Mouse (Mus musculus) cerebellum, postnatal 14 days (tissue): ENCODE results near the gene Fbn1.

ENCODE experiments used
- DNase-seq, 2 experiments: peaks; one replicate each; pipeline ENCODE4 v3.0.0; 2021; ENCODE audit warnings: mixed read lengths in 2 of 2

Gene Fbn1

DNA sequence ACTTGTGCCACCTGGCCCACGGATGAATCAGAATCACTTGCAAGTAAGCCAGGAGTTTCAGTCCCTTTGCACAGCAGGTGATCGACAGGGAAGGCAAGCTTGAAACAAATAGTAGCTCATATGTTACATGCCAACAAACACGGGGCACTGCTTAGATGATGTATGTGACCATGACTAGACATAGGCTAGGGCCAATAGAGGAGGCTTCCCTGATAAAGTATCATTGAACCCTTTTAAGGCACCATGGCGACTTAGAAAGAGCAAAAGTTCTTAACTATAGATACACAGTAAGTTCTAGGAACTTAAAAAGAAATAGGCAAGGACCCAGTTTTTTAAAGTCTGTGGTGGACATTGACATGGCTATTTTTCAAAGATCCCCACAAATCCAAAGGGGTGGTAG is at the start of gene Fbn1:
Fbn1 (minus strand) TSS at position 101 of the 400 bp plus-strand sequence.
- DNase-seq: no peak

DNA sequence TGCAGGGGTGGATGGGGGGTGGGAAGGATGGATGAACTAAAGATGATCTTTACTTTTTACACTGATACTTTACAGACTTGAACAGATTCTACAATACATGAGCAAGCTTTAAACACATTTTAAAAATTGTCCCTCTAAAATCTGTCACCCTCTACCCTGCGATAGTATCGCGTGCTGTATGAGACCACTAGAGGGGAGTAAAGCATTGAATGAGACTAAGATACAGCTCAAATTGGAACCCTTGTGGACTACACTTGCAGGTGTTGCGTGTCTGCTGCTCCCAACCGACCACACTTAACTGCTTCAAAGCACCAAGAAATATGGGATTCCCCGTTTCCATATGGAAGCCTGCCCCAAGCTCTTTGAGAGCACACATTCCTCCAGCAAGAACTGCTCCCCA is 48.0 kb upstream of the Fbn1 start:
- no peak for DNase-seq

DNA sequence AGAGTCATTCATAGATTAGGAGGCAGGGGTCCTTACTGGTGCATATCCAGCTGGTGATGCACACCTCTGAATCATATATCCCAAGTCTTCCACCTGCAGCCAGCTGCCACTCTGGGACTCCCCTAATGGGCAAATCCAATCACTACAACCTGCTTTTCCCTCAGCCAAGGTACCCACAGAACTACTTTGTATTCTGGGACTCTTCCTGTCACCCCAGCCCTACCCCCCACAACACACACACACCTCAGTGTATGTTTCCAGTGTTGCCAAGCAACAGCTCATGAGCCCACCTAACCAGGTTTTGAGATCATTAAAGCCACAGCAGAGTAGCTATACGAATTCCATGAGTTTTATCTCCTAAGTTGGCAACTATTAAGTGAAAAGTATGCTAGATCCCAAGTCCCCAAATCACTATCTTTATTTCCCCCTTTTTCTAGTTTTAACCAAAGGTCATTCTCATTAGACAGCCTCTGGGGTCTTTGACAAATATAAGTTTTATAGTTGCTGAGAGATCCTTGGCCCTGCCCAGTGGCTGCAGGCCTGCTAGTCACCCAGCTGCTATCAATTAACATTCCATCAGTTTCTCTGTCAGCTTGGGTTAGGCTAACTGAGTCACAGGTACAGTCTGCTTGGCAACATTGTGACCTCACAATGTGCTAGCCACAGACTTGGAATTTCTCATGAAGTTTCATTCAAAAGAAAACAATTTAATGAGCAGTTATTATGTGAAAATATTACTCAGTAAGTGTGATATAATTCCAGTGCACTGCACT is 41.2 kb upstream of the Fbn1 start:
- DNase-seq: no peak

DNA sequence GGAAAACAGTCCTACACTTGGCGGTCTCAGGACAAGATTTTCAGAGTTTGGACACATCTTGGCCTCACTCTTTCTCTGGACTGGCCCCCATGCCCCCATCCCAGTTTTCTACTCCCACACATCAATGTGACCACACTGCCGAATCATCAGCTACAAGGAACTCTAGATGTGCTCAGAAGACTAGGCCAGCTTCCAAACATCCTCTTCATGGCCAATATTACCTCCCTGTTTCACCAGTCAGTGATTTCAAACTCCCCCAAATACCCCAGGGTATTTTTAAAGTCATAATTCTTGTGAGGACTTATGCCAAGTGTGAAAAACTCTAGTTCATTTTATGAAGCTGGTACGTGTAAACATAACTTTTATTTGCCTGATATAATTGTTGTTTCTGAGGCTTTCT is 37.2 kb upstream of the Fbn1 start:
- no peak for DNase-seq

DNA sequence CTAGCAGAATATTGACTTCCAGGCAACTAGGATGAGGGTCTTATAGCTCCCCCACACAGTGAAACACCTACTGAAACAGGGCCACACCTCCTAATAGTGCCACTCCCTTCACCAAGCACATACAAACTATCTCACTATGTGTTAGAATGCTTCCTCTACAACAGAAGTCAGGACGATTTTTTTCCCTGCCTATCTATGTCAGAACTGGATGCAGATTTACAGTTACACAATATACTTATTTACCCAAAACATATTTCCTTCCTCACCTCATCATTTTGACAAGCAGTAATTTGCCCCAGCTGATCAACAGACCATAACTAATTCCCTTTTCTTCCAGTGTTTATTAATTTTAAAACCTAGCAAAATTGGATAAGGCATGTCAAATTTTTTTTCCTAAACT is 35.9 kb upstream of the Fbn1 start:
- no peak for DNase-seq

DNA sequence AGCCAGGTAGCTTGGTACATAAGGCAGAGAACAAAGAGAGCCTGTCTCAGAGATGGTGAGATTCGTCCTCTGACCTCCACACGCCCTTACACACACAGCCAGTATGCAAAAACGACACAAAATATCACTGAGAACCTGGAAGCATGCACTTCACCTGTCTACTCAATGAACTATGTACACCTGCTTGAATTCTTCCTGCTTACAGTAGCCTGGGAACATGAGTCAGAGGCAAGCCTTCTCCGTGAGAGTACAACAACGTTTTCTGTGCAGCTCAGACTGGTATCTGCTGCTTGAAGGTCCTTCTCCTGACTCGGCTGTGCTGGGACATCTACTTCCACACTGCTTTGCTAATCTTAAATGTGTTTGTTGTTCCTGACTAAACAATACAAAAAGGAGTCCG is 33.7 kb upstream of the Fbn1 start:
- no peak for DNase-seq

DNA sequence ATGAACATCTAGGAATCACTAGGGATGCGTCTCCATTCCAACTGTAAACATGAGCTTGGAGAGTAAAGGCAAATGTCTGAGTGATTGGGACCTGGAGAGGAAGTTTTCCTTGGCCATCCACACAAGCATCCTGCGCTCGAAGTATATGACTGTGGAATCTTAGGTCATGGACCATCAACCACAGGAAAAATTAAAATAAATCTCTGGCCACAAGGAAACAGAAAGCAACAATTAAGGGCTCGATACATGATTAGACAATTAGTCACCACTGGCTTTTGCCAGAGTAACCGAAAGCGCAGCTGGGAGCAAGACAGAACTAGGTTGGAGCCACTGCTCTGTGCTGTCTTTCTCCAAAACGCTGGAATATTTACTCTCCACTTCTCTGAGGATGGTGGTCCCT is 32.8 kb upstream of the Fbn1 start:
- no peak for DNase-seq

DNA sequence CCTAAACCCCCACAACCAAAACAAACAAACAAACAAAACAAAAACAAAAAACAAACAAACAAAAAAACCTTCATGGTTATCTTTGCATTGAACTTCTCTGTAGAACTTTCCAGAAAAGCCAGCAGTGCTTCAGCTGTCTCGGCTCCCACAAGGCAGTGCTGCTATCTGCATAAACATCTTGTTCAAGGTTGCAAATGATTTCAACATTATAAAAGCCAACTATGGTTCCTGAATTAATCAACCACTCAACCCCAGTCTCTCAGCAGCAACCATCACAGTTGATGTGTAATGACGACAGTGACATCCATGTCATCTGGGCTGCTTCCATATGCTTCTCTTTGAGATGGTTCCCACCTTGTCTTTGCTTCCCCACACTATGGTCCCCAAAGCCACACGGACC is 31.8 kb upstream of the Fbn1 start:
- DNase-seq: no peak

DNA sequence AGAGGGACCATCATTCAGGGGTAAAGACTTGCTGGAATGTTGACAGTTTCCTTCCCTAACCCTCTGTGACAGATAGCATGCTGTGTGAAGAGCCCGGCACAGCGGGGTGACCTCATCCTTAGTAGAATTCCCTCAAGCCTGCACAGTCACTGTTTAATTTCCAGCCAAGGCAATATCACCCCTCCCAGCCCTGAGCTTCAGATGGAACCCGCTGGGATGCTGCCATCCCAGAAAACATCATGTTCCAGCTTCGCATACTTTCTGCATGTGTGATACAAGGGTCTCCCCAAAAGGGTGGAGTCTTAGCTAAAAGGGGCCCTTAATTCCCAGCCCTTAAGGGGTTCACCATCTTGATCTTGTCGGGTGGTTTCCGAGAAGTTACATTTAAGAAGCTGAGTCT is 22.9 kb upstream of the Fbn1 start:
- DNase-seq: no peak

DNA sequence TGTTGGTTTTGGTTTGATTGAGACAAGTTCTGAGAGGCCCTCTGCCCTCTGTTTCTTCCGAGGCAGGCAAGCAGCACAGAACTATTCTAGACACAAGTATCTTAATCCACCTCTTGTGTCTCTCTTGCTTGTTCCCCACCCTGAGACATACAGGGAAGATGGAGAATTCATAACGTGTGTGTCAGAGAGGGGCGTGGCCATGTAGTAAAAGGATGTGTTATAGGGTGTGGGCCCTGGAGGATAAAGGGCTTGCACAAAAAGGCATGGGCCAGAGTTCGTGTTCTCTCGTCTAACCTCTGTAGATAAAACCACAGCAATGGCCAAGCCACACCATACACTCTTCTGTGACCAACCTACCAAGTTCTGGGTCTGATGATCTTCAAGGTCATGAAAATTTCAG is 18.8 kb upstream of the Fbn1 start:
- no peak for DNase-seq

DNA sequence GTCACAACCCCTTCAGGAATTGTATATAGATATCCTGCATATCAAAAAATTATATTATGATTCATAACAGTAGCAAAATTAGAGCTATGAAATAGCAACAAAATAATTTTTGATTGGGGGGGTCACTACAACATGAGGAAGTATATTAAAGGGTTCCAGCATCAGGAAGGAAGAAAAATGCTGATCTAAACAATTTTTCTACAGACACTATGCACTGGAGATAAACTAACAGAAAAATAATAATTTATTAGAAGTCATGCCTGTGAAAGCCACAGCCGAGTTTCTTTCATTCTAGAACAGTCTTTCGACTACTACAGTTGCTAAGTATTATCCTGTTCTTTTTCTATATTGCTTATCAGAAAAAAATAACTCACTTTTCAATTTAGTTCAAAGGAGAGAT is 17.7 kb upstream of the Fbn1 start:
- DNase-seq: no peak

DNA sequence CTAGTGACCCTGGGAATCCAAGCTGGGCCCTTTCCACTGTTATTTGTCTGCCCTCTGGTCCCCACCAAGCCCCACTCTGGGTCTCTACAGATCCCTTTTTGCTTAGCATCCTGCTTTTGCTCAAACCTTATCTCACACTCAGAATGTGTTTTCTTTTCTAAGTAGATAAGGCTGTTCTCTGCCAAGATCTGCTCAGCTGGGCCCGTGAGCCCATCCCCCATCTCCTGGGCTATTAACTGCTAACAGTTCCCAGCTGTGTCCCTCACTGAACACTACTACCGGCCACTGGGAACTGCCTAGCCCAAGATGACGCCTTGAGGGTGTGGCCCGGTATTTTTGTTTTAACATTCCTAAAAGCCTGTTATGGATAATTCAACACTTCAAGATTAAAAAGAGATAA is 8.8 kb upstream of the Fbn1 start:
- DNase-seq: no peak

DNA sequence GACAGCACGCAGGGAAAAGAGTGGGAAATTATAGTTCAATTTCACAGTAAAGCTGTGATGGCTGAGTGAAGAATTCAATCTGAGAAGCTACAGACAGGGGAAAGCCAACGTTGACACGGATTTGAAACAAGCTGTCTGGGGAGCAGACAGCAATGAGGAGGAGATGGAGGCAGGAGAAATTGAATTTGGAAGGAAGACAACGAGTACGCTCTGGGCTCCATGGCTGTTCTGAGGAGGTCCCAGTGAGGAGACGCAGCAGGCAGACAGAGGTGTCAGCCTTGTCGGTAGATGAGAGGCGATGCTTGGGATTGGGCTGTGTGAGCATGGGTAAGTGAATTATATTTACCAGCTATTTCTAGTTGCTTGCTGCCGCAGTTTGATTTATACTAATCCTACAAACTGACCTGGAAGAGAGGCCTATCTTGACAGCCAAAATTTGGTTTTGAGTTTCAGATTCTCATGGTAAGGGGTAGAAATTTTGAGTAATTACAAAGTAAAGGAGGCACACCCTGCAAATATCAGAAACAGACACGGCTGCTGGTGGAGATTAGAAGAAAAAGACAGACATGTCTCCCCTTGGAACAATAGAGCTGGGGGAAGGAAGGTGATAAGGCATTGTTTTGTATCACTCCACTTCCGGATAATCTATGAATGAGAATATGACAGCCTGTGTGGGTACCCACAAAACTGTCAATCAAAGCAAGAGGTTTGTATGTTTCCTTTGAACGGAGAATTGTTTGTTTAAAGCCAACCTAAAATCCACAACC is 7.7 kb upstream of the Fbn1 start:
- no peak for DNase-seq

DNA sequence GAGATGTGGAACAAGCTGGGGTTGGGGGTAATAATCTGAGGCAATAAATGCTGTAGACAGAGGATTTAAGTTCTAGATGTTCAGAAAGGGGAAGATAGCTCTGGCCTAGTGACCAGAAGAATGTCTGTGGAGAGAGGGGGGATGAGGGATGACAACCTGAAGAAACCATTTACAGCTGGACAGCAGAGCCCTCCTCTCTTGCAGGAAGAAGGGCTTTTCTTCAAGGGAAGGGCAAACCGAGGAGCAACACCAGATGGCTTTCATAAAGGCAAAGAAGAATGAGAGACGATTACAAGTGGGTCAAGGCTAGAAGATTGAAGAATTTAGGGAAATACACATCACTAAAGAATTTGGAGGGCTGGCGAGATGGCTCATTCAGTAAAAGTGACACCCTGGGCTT is 6.6 kb upstream of the Fbn1 start:
- no peak for DNase-seq

DNA sequence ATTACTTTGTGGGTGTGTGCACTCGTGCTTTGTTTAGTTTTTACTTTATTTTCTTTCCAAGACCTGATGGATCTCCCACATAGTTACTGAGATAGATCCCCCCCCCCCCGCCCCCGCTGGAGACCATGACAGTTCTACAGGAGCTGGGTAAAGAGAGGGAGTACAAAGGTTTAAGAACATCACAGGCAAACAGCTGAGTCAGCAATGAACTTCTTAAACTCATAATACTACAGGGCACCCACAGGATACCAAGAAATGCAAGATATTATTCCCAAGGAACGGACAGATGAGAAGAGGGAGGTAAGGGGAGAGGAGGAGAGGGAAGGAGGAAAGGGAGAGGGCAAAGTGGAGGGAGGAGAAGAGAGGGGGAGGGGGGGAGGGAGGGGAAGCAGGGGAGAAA is 4.8 kb upstream of the Fbn1 start:
- DNase-seq: no peak

DNA sequence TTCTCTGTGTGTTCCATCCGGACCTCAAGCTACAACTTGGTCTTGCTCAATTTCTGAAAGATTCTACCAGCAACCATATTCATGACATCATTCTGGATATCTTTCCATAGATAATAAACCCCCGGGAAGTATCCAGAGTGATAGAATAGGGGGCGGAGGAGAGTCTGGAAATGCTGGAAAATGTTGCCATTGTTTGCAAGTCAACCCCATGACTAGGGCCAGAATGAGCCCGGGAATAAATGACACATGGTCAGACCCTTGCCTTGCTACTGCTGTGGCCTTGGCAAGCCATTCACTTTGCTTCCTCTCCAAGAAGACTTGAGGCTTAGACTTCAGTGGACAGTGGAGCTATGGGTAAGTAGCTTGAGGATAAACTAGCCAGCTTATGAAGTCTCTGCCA is 4.1 kb upstream of the Fbn1 start:
- DNase-seq: no peak

DNA sequence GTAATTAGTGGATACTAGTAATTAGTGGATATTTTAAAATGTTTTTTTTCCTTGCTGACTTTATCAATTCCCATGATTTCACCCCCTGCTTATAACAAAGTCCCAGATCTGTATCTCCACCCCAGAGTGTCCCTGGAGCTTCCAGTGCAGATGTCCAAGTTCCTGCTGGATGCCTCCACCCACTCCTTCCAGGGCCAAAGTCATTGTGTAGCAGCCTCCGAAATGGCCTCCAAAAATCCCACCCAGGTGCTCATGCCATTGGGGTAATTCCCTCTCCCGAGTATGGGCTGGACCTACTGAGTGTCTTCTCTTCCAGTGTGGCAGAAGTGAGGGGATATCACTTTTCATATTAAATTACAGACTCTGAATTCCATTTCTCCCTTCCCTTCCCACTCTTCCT is 3.0 kb upstream of the Fbn1 start:
- no peak for DNase-seq

DNA sequence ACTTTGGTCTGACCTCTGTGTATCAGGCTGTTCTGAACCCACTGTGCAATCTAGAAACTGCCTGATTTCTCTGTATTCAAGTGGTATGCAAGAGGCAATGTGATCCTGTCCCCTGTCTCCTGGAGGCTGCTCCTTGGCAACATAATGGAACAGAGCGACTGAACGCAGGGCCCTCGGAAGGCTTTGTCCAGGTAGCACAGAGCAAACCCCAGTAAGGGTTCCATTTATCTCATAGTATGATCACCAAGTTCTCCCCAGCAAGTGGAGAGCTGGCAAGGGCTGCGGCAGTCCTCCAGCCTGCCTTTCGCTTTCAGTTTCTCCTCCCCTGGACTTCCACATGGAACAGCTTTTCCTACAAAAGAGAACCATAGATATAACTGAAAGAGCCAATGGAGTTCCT is 588 bp upstream of the Fbn1 start:
- DNase-seq: no peak

DNA sequence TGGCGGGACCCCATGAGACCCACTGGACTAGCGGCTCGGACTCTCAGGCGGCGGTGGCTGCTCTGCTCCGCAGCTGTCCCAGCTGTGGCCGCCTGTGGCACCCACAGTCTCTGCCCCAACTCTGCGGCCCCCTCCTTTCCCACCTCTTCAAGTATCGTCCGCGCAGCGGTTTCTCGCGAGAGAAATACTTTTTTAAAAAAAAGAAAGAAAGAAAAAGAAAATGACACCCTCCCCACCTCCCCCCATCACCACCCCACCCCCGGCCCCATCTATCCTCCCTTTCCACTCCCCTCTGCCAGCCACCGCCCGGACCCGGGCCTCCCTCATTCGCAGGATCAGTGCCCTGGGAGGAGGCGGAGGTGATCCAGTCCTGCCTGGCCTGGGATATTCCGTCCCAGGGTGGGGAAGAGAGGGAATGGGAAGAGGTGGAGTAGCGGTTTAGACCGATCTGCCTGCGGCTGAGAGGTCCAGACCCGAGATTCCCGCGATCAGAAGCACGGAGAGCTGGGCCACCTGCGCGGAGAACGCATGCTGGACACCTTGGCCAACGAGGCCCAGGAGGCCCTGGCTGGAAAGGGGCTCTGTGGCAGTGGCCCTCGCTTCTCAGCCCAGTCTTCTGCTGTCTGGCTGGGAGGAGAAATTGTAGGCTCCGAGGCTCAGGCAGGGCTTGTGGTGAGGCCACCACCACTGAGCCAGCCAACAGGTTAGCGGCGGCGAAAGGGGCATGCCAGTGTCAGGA is 1.3 kb downstream of the Fbn1 start:
- DNase-seq: peak; percentile 41 to 60

DNA sequence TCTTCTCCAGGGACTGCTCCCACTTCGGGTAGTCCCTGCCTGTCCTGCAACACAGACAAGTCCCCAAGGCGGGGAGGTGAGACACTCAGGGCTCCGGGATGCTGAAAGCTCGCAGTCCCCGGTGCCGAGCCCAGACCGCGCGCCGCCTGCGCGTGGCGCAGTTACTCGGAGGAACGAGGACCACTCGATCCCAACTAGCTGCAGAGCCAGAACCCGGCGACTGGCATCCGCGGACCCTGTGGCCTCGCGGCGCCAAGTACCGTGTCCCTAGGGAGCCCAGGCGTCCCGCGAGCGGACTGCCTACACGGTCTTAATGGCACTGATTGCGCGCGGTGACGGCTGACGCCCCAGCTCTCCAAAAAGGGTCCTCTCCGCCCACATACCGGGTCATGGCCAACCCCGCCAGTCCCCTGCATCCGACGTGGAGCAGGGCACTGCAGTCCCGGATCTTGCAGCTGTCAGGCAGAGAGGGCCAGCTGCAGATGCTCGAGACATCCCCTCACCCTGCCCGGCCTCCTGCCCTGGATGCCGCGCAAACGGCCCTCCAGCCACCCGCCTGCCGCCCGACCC is 2.0 kb downstream of the Fbn1 start:
- peak; percentile 76 for DNase-seq

DNA sequence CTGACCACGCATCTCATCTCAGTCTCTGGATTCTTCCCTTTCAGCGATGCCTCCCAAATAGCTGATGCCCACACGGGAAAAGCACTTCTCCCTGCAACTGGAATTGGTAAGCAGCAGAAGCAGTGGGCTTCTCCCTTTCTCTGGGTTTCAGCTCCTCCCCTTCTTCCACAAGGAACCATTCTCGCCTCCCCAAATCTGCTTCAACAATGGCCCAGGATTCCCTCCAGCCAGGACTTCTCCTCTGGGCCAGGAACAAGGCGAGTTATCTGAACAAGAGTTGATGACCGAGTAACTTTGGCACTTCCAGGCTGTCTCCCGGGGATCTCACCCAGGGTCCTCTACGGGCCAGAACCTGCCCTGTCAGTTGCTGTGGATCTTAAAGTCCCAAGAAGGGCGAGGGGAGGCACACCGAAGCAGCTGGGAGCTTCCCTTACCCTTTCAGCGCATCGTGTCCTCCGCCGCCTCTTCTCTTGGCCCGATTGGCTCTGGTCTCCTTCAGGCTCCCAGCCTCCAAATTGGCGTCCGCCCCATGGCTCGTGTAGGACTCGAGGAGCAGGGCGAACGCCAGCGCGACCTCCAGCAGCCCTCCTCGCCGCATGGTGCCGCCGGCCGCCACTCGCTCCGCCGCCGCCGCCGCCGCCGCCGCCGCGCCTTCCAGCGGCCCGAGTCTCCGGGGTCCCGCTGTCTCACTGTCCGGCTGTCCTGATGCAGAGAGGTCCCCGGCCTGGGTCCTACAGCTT is 2.6 kb downstream of the Fbn1 start, which contains the start of gene Gm9913:
Gm9913 (plus strand) TSS at position 84 of the 740 bp plus-strand sequence.
- peak; percentile 80 to 81 for DNase-seq

DNA sequence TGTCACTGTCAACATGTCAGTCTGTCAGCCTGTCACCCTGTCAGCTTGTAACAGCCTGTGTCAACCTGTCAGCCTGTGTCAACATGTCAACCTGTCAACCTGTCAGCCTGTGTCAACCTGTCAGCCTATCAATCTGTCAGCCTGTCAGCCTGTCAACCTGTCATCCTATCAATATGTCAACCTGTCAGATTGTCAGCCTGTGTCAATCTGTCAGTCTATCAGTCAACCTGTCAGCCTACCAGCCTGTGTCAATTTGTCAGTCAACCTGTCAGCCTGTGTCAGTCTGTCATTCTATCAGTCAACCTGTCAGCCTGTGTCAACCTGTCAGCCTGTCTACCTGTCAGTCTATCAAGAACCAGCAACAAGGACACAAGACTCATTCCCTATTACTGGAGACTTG is 6.3 kb downstream of the Fbn1 start:
- DNase-seq: no peak

DNA sequence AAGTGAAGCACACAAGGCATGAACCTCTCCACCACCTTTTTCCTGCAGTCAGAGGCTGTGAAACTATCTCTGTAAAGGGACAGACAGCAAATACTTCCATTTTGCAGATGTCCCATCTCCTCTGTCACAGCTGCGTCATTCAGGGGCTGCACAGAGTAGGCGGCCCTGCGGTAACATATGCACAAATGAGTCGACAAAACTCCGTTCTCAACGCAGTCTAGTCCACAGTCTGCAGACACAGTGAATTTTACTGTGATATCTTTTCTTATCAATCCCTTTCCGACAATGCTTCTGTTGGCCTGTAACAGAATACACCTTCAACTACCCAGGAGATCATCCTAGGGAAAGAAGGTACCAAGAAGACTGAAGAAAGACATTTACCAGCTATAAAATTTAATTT is 9.6 kb downstream of the Fbn1 start:
- no peak for DNase-seq
